Mouse (Mus musculus) T-helper 1 cell (primary cell): ENCODE results near the gene Erich4.
"Not testable (repeated sequence)": the region's sequence is repeated elsewhere in the genome, so short reads cannot be mapped to it uniquely, and the experiment has no call there.

ENCODE experiments used
- in situ Hi-C: fragments of 300-600 bp; cut with MboI, MseI; formaldehyde crosslinking; loops from one replicate; pipeline ENCODE4 v1.15.1; 2025; ENCODE audit warnings: high pct_unique_total_duplicates

The Erich4 gene

GRCm38 (mm10) chr7:25582301-25582810 lies 33.3 kb downstream of the Erich4 start:
- in situ Hi-C loops: no loop called here

GRCm38 (mm10) chr7:25579441-25579840 lies 36.3 kb downstream of the Erich4 start:
- in situ Hi-C loops: loop anchor here (5.0 kb wide), 1 partner anchor 742 kb away; no protein-coding TSS in a partner anchor

- in situ Hi-C loops: loop anchor here (5.0 kb wide), 1 partner anchor 740 kb away; no protein-coding TSS in a partner anchor
These were observed 38.8 kb downstream of the Erich4 start for GRCm38 (mm10) chr7:25576793-25577437.

- in situ Hi-C loops: loop anchor here (5.0 kb wide), 1 partner anchor 739 kb away; no protein-coding TSS in a partner anchor
These were observed 39.4 kb downstream of the Erich4 start for GRCm38 (mm10) chr7:25576308-25576707.

GRCm38 (mm10) chr7:25575870-25576269 lies 39.8 kb downstream of the Erich4 start:
- in situ Hi-C loops: loop anchor here (5.0 kb wide), 1 partner anchor 739 kb away; no protein-coding TSS in a partner anchor

GRCm38 (mm10) chr7:25575105-25575504 lies 40.6 kb downstream of the Erich4 start:
- in situ Hi-C loops: loop anchor here (5.0 kb wide), 1 partner anchor 738 kb away; no protein-coding TSS in a partner anchor

- in situ Hi-C loops: not testable (repeated sequence)
These were observed 41.9 kb downstream of the Erich4 start for GRCm38 (mm10) chr7:25573806-25574205.

GRCm38 (mm10) chr7:25568721-25569120 lies 47.0 kb downstream of the Erich4 start:
- in situ Hi-C loops: loop anchor here (5.0 kb wide), 1 partner anchor 56 kb away; no protein-coding TSS in a partner anchor
